Mouse (Mus musculus) testis, adult 2 months (tissue): ENCODE measurements around the gene Cfap45. TPM values are rescaled to one million over a fixed set of nuclear protein-coding genes. Genes with fewer than 3 reads are reported as not detected.

ENCODE experiments used
- H3K27ac ChIP-seq: fragments of 200-500 bp; 2 replicates; pipeline ENCODE4 v1.5.1; 2012; ENCODE audit warnings: low read depth, low read length; ENCODE audit not compliant: control insufficient read depth, insufficient read depth
- H3K27me3 ChIP-seq: fragments of 200-500 bp; 2 replicates; pipeline ENCODE4 v1.6.1; 2012; ENCODE audit warnings: mild to moderate bottlenecking, low read length, moderate library complexity; ENCODE audit not compliant: control insufficient read depth, insufficient read depth
- H3K36me3 ChIP-seq: fragments of 200-500 bp; 2 replicates; pipeline ENCODE4 v1.6.1; 2012; ENCODE audit warnings: mild to moderate bottlenecking, low read length; ENCODE audit not compliant: control insufficient read depth, insufficient read depth
- H3K4me1 ChIP-seq: fragments of 200-500 bp; 2 replicates; pipeline ENCODE4 v1.6.1; 2012; ENCODE audit warnings: low read length; ENCODE audit not compliant: control insufficient read depth, insufficient read depth
- H3K4me3 ChIP-seq: fragments of 200-500 bp; 2 replicates; pipeline ENCODE4 v1.5.1; 2012; ENCODE audit warnings: low read depth, mild to moderate bottlenecking, low read length, moderate library complexity, mixed read lengths; ENCODE audit not compliant: control insufficient read depth
- CTCF ChIP-seq: fragments of 200-500 bp; IDR thresholded peaks from 2 replicates; pipeline ENCODE4 v1.5.1; 2012; ENCODE audit warnings: low read depth, mild to moderate bottlenecking, inconsistent platforms, low read length, moderate library complexity; ENCODE audit not compliant: control insufficient read depth, insufficient read depth, insufficient replicate concordance
- POLR2A ChIP-seq: fragments of 200-500 bp; IDR thresholded peaks from 2 replicates; pipeline ENCODE4 v1.6.1; 2012; ENCODE audit warnings: low read depth, mild to moderate bottlenecking, inconsistent platforms, low read length, moderate library complexity; ENCODE audit not compliant: control insufficient read depth
- polyA plus RNA-seq: library from polyadenylated mRNA; depleted of rRNA; stranded (reverse); fragments of >200 nt; gene quantifications from 2 replicates; pipeline ENCODE4 v1.2.3, GENCODE M21; 2012; rRNA removed

Cfap45 gene
- polyA plus RNA-seq, result 302 and 305 TPM in 2 replicates

DNA sequence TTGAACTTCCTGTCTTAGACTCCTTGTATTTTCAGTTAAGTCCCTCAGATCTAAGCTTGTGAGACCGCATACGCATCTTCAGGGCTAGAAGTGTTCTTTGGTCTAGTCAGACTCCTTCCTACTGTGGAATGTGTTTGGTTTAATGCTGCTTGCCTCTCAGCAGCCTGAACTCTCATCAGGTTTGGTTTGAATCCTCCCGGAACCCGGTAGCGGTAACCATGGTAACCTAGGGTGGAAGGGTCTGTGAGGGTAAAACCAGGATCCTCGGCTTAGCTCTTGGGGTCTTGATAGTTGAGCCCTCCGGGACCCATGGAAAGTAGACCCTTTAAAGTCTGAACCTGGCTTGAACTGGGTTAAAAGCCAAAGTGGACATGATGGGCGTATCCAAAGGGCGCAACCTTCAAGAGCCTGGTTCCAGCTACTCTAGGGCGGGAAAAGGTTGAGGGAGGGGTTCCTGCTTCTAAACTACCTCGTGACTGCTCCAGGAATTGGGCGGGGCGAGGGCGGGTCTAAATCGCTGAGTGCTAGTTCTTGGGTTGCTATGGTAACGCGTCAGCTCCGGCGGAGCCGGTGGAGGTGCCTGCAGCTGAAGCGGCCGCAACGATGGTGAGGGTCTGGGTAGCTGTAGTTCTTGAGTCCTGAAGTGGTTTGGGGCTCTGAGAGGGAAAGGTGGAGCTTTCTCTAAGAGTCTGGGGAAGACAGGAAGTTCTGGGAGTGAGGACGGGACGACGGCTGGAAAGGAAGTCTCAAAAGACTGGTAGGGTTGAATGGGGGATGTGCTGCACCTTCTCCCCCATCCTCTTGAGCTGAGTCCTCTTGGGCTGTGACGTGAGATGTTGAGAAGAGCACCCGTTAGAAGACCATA, at the start of gene Cfap45:
TSS of gene Cfap45 (plus strand) at position 226 of the 865 bp plus-strand sequence.
- peak within 1 kb of the TSS; percentile 76 for H3K27ac ChIP-seq
- H3K4me1 ChIP-seq, result peaks cover 10% of the 10 kb centered on the region
- peak within 1 kb of the TSS; percentile 88 for H3K4me3 ChIP-seq
- no peaks in the 10 kb centered on the region for H3K27me3 ChIP-seq
- TF ChIP-seq CTCF, result no peak
- peak; percentile 75 for TF ChIP-seq POLR2A
- H3K36me3 ChIP-seq, result no peaks in the 10 kb centered on the region

DNA sequence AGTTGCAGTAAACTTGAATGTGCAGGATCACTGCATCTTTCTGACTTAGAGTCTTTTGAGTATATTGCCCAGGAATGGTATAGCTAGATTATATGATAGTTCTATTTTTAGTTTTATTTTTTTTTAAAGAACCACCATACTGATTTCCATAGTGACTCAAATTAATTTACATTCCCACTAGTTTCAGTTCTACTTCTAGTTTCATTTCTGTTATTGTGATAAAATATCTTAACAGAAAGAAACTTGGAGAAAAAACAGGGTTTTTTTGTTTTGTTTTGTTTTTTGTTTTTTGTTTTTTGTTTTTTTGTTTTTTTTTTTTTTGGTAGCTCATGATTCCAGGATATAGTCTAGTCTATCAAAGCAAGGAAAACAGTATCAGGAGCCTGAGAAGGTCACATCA, 47.7 kb upstream of the Cfap45 start:
- Histone ChIP-seq H3K27ac (no peak overlapping the region), H3K27me3 (no peaks in the 10 kb centered on the region), H3K36me3 (no peaks in the 10 kb centered on the region), H3K4me1 (no peaks in the 10 kb centered on the region), H3K4me3 (no peak overlapping the region)
- TF ChIP-seq CTCF (no peak), POLR2A (no peak)

DNA sequence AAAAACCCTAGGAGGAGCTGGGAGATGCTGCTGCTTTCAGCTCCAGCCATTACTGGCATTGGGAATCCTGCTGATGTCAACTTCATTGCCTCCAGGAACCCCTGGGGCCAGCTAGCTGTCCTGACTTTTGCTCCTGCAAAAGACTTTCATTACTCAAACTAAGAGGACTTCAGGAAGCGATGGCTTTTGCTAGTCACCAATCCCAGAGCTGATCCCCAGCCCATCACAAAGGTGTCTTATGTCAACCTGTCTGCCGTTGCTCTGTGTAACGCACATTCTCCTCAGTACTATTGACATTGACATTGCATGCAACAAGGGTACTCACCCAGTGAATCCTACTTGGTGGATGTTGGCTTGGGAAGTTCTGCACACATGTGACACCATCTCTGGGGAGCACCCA, 46.4 kb upstream of the Cfap45 start:
- no peak overlapping the region for H3K27ac ChIP-seq
- no peak overlapping the region for H3K4me3 ChIP-seq
- no peaks in the 10 kb centered on the region for H3K36me3 ChIP-seq
- no peaks in the 10 kb centered on the region for H3K4me1 ChIP-seq
- TF ChIP-seq POLR2A (no peak), CTCF (no peak)
- H3K27me3 ChIP-seq, result no peaks in the 10 kb centered on the region

DNA sequence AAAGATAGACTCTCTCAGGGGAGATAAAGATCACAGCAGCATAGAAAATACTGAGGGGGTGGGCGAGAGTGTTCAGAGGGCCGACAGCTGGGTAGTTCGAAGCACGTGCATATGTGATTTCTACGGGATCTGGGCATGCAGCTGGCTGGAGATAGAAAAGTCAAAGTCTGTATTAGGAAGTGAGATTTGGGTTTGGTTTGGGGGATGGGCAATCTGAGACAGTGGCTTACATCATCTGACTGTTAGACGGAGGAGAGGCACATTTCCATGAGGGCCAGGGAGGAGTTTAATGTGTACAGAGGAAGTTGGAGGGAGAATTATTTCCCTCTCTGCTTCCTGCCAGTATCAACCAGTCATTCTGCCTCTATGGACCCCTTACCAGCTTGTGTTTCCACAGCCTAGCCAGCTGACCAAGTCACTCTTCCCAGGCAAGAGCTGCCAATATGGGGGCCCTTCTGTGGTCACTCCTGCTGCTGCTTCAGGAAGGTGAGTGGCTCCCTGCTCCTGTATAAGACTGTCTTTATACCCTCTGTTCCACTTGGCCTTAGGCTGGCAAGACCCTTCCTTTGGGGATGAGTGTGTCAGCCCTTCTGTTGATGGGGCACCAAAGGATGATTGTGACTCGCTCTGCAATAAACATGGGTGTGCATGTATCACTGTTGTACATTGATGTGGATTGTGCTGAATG, 45.4 kb upstream of the Cfap45 start, which contains the start of gene Slamf9:
TSS of gene Slamf9 (plus strand) at position 305 of the 688 bp plus-strand sequence.
- Histone ChIP-seq H3K27ac (no peak within 1 kb of the TSS), H3K4me3 (no peak within 1 kb of the TSS), H3K27me3 (no peaks in the 10 kb centered on the region), H3K36me3 (no peaks in the 10 kb centered on the region), H3K4me1 (no peaks in the 10 kb centered on the region)
- TF ChIP-seq CTCF (no peak), POLR2A (no peak)

DNA sequence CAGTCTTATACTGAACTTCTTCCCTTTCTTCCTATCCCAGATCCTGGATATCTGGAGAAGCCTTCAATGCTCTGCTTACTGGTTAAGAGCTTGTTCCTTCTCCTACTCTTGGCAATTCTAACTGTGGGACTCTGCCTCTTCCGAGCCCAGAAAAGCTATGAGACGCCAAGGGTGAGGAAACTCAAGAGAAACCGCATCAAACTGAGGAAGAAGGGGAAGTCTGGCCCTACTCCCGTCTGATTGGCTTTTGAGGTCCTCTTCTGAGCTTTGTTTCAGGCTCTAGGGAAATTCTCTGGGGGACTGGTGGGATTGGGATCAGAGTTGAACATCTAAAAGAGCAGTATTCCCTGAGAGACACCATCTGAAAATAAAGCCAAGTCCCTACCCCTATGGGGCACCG, 42.6 kb upstream of the Cfap45 start:
- TF ChIP-seq POLR2A, result no peak
- no peak for TF ChIP-seq CTCF
- peaks cover 2% of the 10 kb centered on the region for H3K27me3 ChIP-seq
- H3K4me1 ChIP-seq, result peaks cover 6% of the 10 kb centered on the region
- H3K27ac ChIP-seq, result no peak overlapping the region
- no peaks in the 10 kb centered on the region for H3K36me3 ChIP-seq
- H3K4me3 ChIP-seq, result no peak overlapping the region

DNA sequence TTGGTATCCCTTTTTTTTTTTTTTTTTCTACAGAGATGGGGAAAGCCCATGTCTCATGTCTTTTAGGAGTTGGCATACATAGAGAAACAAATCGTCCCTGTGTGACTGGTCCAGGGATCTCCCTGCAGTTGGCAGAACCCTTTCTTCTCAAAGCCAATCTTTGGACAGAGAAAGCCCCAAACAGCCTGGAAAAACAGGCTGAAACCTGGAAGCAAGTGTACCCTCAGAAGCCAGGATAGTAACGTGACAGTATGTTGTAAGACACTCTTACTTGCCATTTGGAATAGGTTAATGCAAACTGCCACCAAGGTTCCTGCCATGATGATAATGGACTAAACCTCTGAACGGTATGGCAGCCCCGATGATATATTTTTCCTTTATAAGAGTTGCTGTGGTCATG, 40.2 kb upstream of the Cfap45 start:
- no peak for TF ChIP-seq POLR2A
- no peak for TF ChIP-seq CTCF
- H3K27ac ChIP-seq, result no peak overlapping the region

DNA sequence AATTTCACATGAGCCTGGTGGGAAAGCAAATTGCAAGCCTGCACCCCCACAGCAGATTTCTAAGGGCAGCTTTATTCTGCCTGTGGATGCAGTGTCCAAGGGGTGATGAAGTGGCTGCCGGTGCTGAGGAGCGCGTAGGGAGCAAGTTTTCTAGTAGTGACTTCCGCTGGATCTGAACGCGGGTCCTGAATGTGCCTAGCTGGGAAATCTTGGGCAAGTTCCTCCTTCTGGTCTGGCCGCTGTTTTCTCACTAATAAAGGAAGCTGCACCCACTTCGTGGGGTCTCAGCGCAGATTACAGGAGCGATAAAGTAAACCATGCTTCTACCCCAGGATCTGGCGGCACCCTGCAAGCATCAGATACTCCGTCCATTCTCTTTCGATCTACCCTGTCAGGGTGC, 39.5 kb upstream of the Cfap45 start:
- peaks cover 2% of the 10 kb centered on the region for H3K27me3 ChIP-seq
- no peaks in the 10 kb centered on the region for H3K36me3 ChIP-seq
- H3K4me3 ChIP-seq, result peak overlapping the region; percentile 55
- H3K27ac ChIP-seq, result no peak overlapping the region
- no peak for TF ChIP-seq POLR2A
- H3K4me1 ChIP-seq, result peaks cover 6% of the 10 kb centered on the region

More for the DNA sequence above, 40.2 kb upstream of the Cfap45 start:
- Histone ChIP-seq H3K4me3 (peak overlapping the region; percentile 55; the same call in 1 of the 2 replicates), H3K27me3 (peaks cover 2% of the 10 kb centered on the region), H3K4me1 (peaks cover 6% of the 10 kb centered on the region), H3K36me3 (no peaks in the 10 kb centered on the region)
